Mouse (Mus musculus) lung, postnatal 0 days (tissue): ENCODE results near the gene Nod1.

Experiments used
- CTCF ChIP-seq: IDR thresholded peaks from 2 replicates; pipeline ENCODE4 v1.5.1; 2016; ENCODE audit warnings: antibody characterized with exemption, mild to moderate bottlenecking
- EP300 ChIP-seq: IDR thresholded peaks from 2 replicates; pipeline ENCODE4 v1.6.1; 2016; ENCODE audit warnings: antibody characterized with exemption, mild to moderate bottlenecking, control low read depth

DNA sequence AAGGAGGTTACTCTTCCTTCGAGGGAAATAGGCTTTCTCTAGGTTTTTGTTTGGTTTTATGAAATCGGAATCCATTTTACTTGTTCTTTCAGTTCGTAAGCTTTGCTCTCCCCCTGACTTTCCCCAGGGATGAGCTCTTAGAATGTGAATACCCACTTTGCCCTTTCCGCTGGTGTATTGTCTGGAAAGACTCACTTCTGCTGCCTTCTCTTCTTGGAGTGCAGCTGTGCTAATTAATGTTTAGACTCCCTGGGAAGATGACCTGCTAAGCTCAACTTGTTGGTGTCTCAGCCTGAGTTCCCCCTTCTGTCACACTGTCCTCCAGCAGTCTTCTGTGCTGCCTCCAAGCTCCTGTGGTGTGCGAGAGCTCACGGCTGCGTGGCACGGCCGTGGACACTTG lies 82.2 kb downstream of the Nod1 start:
- no peak for TF ChIP-seq CTCF
- no peak for TF ChIP-seq EP300
